Mouse (Mus musculus): ENCODE measurements around the gene Amot. TPM values are rescaled to one million over a fixed set of nuclear protein-coding genes. Genes with fewer than 3 reads are reported as not detected.

Gene Amot
- polyA plus RNA-seq, 1 experiment from 2014 or later = 20.6 TPM

DNA sequence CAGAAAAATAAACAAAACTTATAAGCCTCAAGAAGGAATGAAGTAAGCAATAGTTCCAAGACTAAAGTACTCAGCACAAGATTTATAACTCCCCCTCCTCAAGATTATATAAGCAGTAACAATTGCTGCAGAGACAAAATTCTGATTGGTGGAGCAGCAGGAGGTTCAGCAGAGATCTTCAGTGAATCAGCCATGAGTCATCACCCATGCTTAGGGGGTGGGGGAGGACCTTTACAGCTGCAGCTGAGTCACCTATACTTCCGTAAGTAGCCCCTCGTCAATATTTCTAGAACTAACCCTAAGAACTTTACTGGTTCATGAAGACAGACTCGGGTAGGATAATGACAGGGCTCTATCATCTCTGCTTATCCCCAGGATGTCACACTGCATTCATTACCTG, 43.6 kb downstream of the Amot start:
- WGBS = 84% methylated on average over 3 of the region's 3 CpGs
- Histone ChIP-seq H3K9me3 (ENCODE audit: control insufficient read depth, low read length) (no peaks in the 10 kb centered on the region), H3K4me3 (ENCODE audit: low read depth, low read length) (no peak overlapping the region), H3K4me2 (replicated peaks; ENCODE audit: low read depth, low read length) (no peak overlapping the region), H3K4me1 (replicated peaks; ENCODE audit: control insufficient read depth, insufficient read depth, low read length) (no peaks in the 10 kb centered on the region), H3K9ac (ENCODE audit: low read depth, low read length) (no peak overlapping the region), H3K27me3 (ENCODE audit: control insufficient read depth, insufficient read depth, low read length) (no peaks in the 10 kb centered on the region), H3K27ac (ENCODE audit: low read depth, low read length) (no peak overlapping the region), H3K36me3 (ENCODE audit: control insufficient read depth, insufficient read depth, low read length) (no peaks in the 10 kb centered on the region)
- DNase-seq (ENCODE audit: low spot score) (no peak), ATAC-seq (ENCODE audit: low FRiP score) (no peak)

DNA sequence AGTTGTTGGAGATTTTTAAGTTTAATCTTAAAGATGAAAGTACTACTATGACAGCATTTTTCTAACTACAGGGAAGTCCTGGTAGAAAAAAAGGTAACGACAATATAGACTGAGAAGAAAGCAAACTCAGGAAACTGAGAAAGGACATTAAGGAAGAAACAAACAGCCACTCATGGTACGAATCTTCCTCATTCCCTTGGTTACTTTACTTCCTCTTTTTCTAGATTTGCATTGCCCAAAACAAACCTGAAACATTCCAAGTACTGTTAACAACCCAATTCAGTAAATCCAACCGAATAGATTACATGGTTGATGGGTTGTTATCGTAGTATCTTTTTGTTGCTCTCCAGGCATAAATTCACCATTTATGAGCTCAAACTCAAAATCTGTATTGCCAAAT, 48.7 kb downstream of the Amot start:
- H3K27me3 ChIP-seq (ENCODE audit: control insufficient read depth, insufficient read depth, low read length) = no peaks in the 10 kb centered on the region
- ATAC-seq (ENCODE audit: low FRiP score) (no peak), DNase-seq (ENCODE audit: low spot score) (no peak)
- no peaks in the 10 kb centered on the region for H3K9me3 ChIP-seq (ENCODE audit: control insufficient read depth, low read length)
- H3K4me3 ChIP-seq (ENCODE audit: low read depth, low read length) = no peak overlapping the region
- no peaks in the 10 kb centered on the region for H3K4me1 ChIP-seq (replicated peaks; ENCODE audit: control insufficient read depth, insufficient read depth, low read length)
- H3K9ac ChIP-seq (ENCODE audit: low read depth, low read length) = no peak overlapping the region
- no peak overlapping the region for H3K27ac ChIP-seq (ENCODE audit: low read depth, low read length)
- H3K36me3 ChIP-seq (ENCODE audit: control insufficient read depth, insufficient read depth, low read length) = no peaks in the 10 kb centered on the region
- 90% methylated on average over 4 of the region's 4 CpGs for WGBS
- H3K4me2 ChIP-seq (replicated peaks; ENCODE audit: low read depth, low read length) = no peak overlapping the region

DNA sequence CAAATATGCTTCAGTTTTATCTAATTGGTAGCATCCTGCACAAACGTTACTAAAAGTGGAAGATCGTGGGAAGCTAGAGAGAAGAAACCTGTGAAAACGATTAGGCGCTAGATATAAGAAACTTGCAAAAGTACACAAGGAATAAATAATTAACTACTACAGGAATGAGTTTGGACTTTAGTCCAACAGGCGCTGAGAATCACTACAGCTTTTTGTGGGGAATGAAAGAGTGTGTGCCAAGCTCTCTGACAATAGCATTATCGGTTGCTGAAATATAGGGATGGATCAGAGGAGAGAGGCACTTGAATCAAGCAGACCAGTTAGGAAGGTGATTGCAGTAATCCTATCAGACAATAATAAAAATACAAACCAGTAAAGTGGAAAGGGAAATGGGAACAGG, 49.4 kb downstream of the Amot start:
- Histone ChIP-seq H3K9ac (ENCODE audit: low read depth, low read length) (no peak overlapping the region), H3K9me3 (ENCODE audit: control insufficient read depth, low read length) (no peaks in the 10 kb centered on the region), H3K4me1 (replicated peaks; ENCODE audit: control insufficient read depth, insufficient read depth, low read length) (no peaks in the 10 kb centered on the region), H3K4me2 (replicated peaks; ENCODE audit: low read depth, low read length) (no peak overlapping the region), H3K27ac (ENCODE audit: low read depth, low read length) (no peak overlapping the region), H3K36me3 (ENCODE audit: control insufficient read depth, insufficient read depth, low read length) (no peaks in the 10 kb centered on the region), H3K27me3 (ENCODE audit: control insufficient read depth, insufficient read depth, low read length) (no peaks in the 10 kb centered on the region), H3K4me3 (ENCODE audit: low read depth, low read length) (no peak overlapping the region)
- 93% methylated on average over 6 of the region's 6 CpGs for WGBS
- DNase-seq (ENCODE audit: low spot score) (no peak), ATAC-seq (ENCODE audit: low FRiP score) (no peak)

DNA sequence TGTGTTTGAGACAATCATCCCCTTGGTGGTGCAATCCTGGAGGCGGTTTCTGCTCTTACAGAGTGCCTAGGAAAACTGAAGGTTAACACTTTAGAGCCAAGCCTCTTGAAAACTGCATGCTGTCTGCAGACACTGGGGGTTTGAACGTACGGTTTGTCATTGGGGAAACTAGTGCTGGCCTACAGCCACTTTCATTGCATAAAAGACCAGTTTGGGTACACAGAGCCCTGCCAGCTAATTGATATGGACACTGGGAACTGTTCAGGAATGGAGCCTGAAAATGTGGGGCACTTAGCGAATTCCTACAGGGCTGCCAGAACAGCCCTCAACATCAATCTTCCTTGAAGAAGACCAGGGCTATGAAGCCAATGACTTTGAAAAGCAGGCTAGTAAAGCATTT, 50.2 kb downstream of the Amot start:
- no peak overlapping the region for H3K4me2 ChIP-seq (replicated peaks; ENCODE audit: low read depth, low read length)
- DNase-seq (ENCODE audit: low spot score) (no peak), ATAC-seq (ENCODE audit: low FRiP score) (no peak)
- H3K4me3 ChIP-seq (ENCODE audit: low read depth, low read length) = no peak overlapping the region
- H3K9me3 ChIP-seq (ENCODE audit: control insufficient read depth, low read length) = no peaks in the 10 kb centered on the region
- no peaks in the 10 kb centered on the region for H3K27me3 ChIP-seq (ENCODE audit: control insufficient read depth, insufficient read depth, low read length)
- H3K27ac ChIP-seq (ENCODE audit: low read depth, low read length) = no peak overlapping the region
- H3K36me3 ChIP-seq (ENCODE audit: control insufficient read depth, insufficient read depth, low read length) = no peaks in the 10 kb centered on the region
- H3K9ac ChIP-seq (ENCODE audit: low read depth, low read length) = no peak overlapping the region
- WGBS = 92% methylated on average over 4 of the region's 4 CpGs
- H3K4me1 ChIP-seq (replicated peaks; ENCODE audit: control insufficient read depth, insufficient read depth, low read length) = no peaks in the 10 kb centered on the region

DNA sequence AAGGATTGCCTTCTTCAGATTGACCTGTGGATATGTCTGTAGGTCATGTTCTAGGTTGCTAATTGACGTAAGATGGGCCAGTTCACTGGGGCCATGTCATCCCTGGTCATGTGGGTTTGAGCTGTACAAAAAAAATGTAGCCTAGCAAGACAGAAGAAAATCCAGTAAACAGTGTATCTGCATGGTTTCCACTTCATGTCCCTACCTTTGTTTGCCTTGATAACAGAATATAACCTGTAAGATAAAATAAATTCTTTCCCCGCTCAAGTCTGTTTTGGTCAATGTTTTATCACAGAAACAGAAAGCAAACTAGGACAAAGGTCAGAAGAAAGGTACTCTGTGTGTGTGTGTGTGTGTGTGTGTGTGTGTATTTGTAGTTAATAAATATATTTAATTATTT, 63.5 kb downstream of the Amot start:
- DNase-seq (ENCODE audit: low spot score) (no peak), ATAC-seq (ENCODE audit: low FRiP score) (no peak)
- H3K36me3 ChIP-seq (ENCODE audit: control insufficient read depth, insufficient read depth, low read length) = no peaks in the 10 kb centered on the region
- H3K27me3 ChIP-seq (ENCODE audit: control insufficient read depth, insufficient read depth, low read length) = no peaks in the 10 kb centered on the region
- no peak overlapping the region for H3K27ac ChIP-seq (ENCODE audit: low read depth, low read length)
- no peaks in the 10 kb centered on the region for H3K9me3 ChIP-seq (ENCODE audit: control insufficient read depth, low read length)
- H3K4me2 ChIP-seq (replicated peaks; ENCODE audit: low read depth, low read length) = no peak overlapping the region
- H3K9ac ChIP-seq (ENCODE audit: low read depth, low read length) = no peak overlapping the region
- H3K4me1 ChIP-seq (replicated peaks; ENCODE audit: control insufficient read depth, insufficient read depth, low read length) = no peaks in the 10 kb centered on the region
- H3K4me3 ChIP-seq (ENCODE audit: low read depth, low read length) = no peak overlapping the region
- 98% methylated on average over 2 of the region's 2 CpGs for WGBS

DNA sequence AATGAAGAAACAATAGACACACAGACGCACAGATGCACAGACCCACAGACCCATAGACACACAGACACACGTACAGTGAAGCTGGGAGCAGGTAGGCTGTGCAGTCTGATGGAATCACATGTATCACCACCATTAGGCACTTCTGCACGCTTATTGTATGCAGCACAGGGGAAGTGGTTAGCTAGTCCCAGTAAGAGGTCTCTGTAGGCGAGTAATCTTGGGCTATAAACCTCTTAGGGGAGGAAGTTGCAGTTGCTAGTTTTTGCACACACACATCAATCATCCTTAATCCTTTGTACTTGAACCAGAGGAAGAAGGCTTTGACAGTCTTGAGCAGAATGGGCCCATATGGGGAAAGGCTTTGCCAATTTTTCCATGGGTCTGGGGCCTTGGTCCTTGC, 71.3 kb downstream of the Amot start:
- no peaks in the 10 kb centered on the region for H3K4me1 ChIP-seq (replicated peaks; ENCODE audit: control insufficient read depth, insufficient read depth, low read length)
- 70% methylated on average over 4 of the region's 4 CpGs for WGBS
- no peaks in the 10 kb centered on the region for H3K27me3 ChIP-seq (ENCODE audit: control insufficient read depth, insufficient read depth, low read length)
- H3K27ac ChIP-seq (ENCODE audit: low read depth, low read length) = no peak overlapping the region
- H3K4me3 ChIP-seq (ENCODE audit: low read depth, low read length) = no peak overlapping the region
- ATAC-seq (ENCODE audit: low FRiP score) (no peak), DNase-seq (ENCODE audit: low spot score) (no peak)
- H3K36me3 ChIP-seq (ENCODE audit: control insufficient read depth, insufficient read depth, low read length) = no peaks in the 10 kb centered on the region
- H3K4me2 ChIP-seq (replicated peaks; ENCODE audit: low read depth, low read length) = no peak overlapping the region
- no peak overlapping the region for H3K9ac ChIP-seq (ENCODE audit: low read depth, low read length)
- H3K9me3 ChIP-seq (ENCODE audit: control insufficient read depth, low read length) = no peaks in the 10 kb centered on the region

DNA sequence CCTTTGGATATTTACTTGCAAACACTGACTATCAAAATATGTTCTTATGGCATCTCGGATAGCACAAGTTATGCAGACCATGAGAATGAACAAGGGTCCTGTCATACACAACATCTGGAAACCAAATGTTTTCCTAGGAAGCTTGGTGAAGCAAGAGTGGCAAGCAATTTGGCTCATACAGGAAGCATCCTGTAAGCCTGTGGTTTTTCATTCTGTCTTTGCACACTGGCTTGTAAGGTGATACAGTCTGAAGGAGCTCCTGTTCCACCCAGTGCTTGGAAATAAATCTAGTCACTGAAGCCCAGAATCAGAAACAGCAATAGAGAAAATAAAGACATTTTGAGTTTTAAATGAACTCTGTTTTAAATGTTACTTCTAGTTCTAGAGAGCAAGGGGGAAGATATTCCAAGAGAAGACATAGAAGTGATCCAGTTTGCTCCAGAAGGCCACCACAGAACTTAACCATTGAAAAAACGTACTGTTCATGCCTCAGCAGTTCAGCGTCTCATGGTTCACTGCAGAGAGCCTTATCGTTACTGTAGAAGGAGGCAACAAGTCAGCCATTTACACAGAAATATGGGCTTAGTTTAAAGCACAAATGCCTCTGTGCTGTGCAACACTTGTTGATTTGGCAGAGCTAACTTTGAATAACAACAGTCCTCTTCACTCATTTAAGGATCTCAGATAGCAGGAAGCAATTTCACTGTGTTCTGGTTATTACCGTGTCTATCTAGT, 74.0 kb downstream of the Amot start:
- Histone ChIP-seq H3K9ac (ENCODE audit: low read depth, low read length) (no peak overlapping the region), H3K4me3 (ENCODE audit: low read depth, low read length) (no peak overlapping the region), H3K4me2 (replicated peaks; ENCODE audit: low read depth, low read length) (no peak overlapping the region), H3K9me3 (ENCODE audit: control insufficient read depth, low read length) (no peaks in the 10 kb centered on the region), H3K27me3 (ENCODE audit: control insufficient read depth, insufficient read depth, low read length) (no peaks in the 10 kb centered on the region), H3K36me3 (ENCODE audit: control insufficient read depth, insufficient read depth, low read length) (no peaks in the 10 kb centered on the region), H3K27ac (ENCODE audit: low read depth, low read length) (no peak overlapping the region), H3K4me1 (replicated peaks; ENCODE audit: control insufficient read depth, insufficient read depth, low read length) (no peaks in the 10 kb centered on the region)
- DNase-seq (ENCODE audit: low spot score) = no peak
- 75% methylated on average over 5 of the region's 5 CpGs for WGBS
- ATAC-seq (ENCODE audit: low FRiP score) = no peak

DNA sequence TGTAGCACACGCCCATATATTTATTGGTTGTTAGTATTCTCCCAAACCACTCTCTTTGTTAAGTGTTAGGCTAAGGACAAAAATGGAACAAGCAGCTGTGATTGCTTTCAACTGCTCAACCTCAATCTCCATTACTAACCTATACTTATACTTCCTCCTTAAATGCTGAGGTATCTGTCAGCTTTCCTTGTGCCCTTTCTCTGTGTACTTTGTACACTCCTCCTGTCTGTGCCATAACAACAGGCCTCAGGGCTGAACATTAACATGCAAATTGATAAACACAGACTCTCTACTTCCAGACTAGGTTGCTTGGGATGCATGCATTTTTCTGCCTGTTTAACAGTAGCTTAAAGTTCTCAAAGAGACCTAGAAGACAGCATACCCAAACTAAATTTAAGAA, 76.2 kb downstream of the Amot start:
- Histone ChIP-seq H3K4me1 (replicated peaks; ENCODE audit: control insufficient read depth, insufficient read depth, low read length) (no peaks in the 10 kb centered on the region), H3K27me3 (ENCODE audit: control insufficient read depth, insufficient read depth, low read length) (no peaks in the 10 kb centered on the region), H3K27ac (ENCODE audit: low read depth, low read length) (no peak overlapping the region), H3K36me3 (ENCODE audit: control insufficient read depth, insufficient read depth, low read length) (no peaks in the 10 kb centered on the region), H3K4me2 (replicated peaks; ENCODE audit: low read depth, low read length) (no peak overlapping the region), H3K9me3 (ENCODE audit: control insufficient read depth, low read length) (no peaks in the 10 kb centered on the region), H3K9ac (ENCODE audit: low read depth, low read length) (no peak overlapping the region), H3K4me3 (ENCODE audit: low read depth, low read length) (no peak overlapping the region)
- 88% methylated on average over 1 of the region's 1 CpGs for WGBS
- DNase-seq (ENCODE audit: low spot score) (no peak), ATAC-seq (ENCODE audit: low FRiP score) (no peak)

DNA sequence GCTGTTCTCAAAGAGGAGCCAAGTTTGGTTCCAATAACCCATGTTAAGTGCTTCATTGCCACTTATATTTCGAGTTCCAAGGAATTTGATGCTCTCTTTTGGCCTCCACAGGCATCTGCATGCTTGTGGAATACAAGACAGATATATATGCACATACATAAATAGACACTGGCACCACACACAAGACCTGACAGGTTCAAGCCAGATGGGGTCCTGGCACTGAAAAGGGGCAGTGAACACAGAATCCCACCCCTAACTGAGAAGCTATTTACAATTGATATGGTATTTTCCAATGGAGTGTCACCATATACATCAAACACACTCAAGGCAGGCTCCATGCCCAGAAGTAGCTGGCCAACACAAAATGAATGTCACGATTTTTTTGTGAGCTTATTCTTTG, 81.0 kb downstream of the Amot start:
- WGBS = 56% methylated on average over 2 of the region's 2 CpGs
- Histone ChIP-seq H3K36me3 (ENCODE audit: control insufficient read depth, insufficient read depth, low read length) (no peaks in the 10 kb centered on the region), H3K4me2 (replicated peaks; ENCODE audit: low read depth, low read length) (no peak overlapping the region), H3K27ac (ENCODE audit: low read depth, low read length) (no peak overlapping the region), H3K9ac (ENCODE audit: low read depth, low read length) (no peak overlapping the region), H3K4me3 (ENCODE audit: low read depth, low read length) (no peak overlapping the region), H3K27me3 (ENCODE audit: control insufficient read depth, insufficient read depth, low read length) (no peaks in the 10 kb centered on the region), H3K4me1 (replicated peaks; ENCODE audit: control insufficient read depth, insufficient read depth, low read length) (no peaks in the 10 kb centered on the region), H3K9me3 (ENCODE audit: control insufficient read depth, low read length) (no peaks in the 10 kb centered on the region)
- DNase-seq (ENCODE audit: low spot score) (no peak), ATAC-seq (ENCODE audit: low FRiP score) (no peak)
